Mouse (Mus musculus): ENCODE measurements around the gene Iqschfp. TPM values are rescaled to one million over a fixed set of nuclear protein-coding genes. Genes with fewer than 3 reads are reported as not detected.

Iqschfp gene
- polyA plus RNA-seq, 1 experiment from 2014 or later, result not detected

DNA sequence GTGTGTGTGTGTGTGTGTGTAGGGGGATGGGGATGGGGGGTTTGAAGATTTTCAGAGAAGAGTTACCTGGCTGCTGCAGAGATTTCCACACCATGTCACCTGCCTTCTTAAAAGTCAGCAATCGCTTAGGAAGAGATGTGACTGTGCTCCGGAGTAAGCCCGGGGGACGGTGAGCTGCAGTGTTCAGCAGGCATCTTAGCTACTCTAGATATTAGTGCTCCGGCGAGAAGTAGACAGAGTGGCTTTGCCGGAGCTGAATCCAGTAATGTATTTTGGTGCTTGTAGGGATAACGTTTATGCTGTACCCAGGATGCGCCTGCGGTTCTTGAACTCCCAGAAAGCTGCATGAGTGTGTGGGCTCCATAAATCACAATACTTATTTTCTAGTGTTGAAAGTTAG is 736 bp downstream of the Iqschfp start:
- Histone ChIP-seq H3K27me3 (replicated peaks; ENCODE audit: control insufficient read depth, insufficient read depth, low read length) (no peaks in the 10 kb centered on the region), H3K4me1 (ENCODE audit: control insufficient read depth, insufficient read depth, low read length) (no peaks in the 10 kb centered on the region), H3K4me3 (ENCODE audit: low read length) (no peak overlapping the region), H3K4me2 (ENCODE audit: low read depth, low read length) (no peak overlapping the region), H3K36me3 (ENCODE audit: control insufficient read depth, insufficient read depth, low read length) (no peaks in the 10 kb centered on the region), H3K27ac (ENCODE audit: low read length) (no peak overlapping the region), H3K9me3 (ENCODE audit: control insufficient read depth, low read length) (no peaks in the 10 kb centered on the region), H3K9ac (ENCODE audit: low read depth, low read length) (no peak overlapping the region)
- no peak for ATAC-seq
- 81% methylated on average over 10 of the region's 10 CpGs for whole genome bisulfite sequencing

- H3K36me3 ChIP-seq (ENCODE audit: control insufficient read depth, insufficient read depth, low read length), result no peaks in the 10 kb centered on the region
- no peak overlapping the region for H3K9ac ChIP-seq (ENCODE audit: low read depth, low read length)
- no peaks in the 10 kb centered on the region for H3K27me3 ChIP-seq (replicated peaks; ENCODE audit: control insufficient read depth, insufficient read depth, low read length)
- no peak overlapping the region for H3K4me2 ChIP-seq (ENCODE audit: low read depth, low read length)
- no peaks in the 10 kb centered on the region for H3K9me3 ChIP-seq (ENCODE audit: control insufficient read depth, low read length)
- ATAC-seq, result no peak
- H3K4me3 ChIP-seq (ENCODE audit: low read length), result no peak overlapping the region
- WGBS, result 78% methylated on average over 4 of the region's 4 CpGs
- no peak overlapping the region for H3K27ac ChIP-seq (ENCODE audit: low read length)
- no peaks in the 10 kb centered on the region for H3K4me1 ChIP-seq (ENCODE audit: control insufficient read depth, insufficient read depth, low read length)
Measured at GRCm38 (mm10) chr3:67902517-67902916, 10.5 kb downstream of the Iqschfp start.

- Histone ChIP-seq H3K36me3 (ENCODE audit: control insufficient read depth, insufficient read depth, low read length) (no peaks in the 10 kb centered on the region), H3K27ac (ENCODE audit: low read length) (no peak overlapping the region), H3K4me1 (ENCODE audit: control insufficient read depth, insufficient read depth, low read length) (no peaks in the 10 kb centered on the region), H3K4me3 (ENCODE audit: low read length) (no peak overlapping the region), H3K4me2 (ENCODE audit: low read depth, low read length) (no peak overlapping the region), H3K27me3 (replicated peaks; ENCODE audit: control insufficient read depth, insufficient read depth, low read length) (no peaks in the 10 kb centered on the region), H3K9ac (ENCODE audit: low read depth, low read length) (no peak overlapping the region), H3K9me3 (ENCODE audit: control insufficient read depth, low read length) (no peaks in the 10 kb centered on the region)
- ATAC-seq, result no peak
- WGBS, result 88% methylated on average over 2 of the region's 2 CpGs
Measured at GRCm38 (mm10) chr3:67908586-67908985, 16.6 kb downstream of the Iqschfp start.

GRCm38 (mm10) chr3:67918098-67918497 is 26.1 kb downstream of the Iqschfp start:
- ATAC-seq, result no peak
- H3K4me2 ChIP-seq (ENCODE audit: low read depth, low read length), result no peak overlapping the region
- no peak overlapping the region for H3K9ac ChIP-seq (ENCODE audit: low read depth, low read length)
- H3K4me3 ChIP-seq (ENCODE audit: low read length), result no peak overlapping the region
- H3K36me3 ChIP-seq (ENCODE audit: control insufficient read depth, insufficient read depth, low read length), result no peaks in the 10 kb centered on the region
- no peak overlapping the region for H3K27ac ChIP-seq (ENCODE audit: low read length)
- H3K27me3 ChIP-seq (replicated peaks; ENCODE audit: control insufficient read depth, insufficient read depth, low read length), result no peaks in the 10 kb centered on the region
- H3K4me1 ChIP-seq (ENCODE audit: control insufficient read depth, insufficient read depth, low read length), result no peaks in the 10 kb centered on the region
- 86% methylated on average over 3 of the region's 3 CpGs for WGBS
- no peaks in the 10 kb centered on the region for H3K9me3 ChIP-seq (ENCODE audit: control insufficient read depth, low read length)

- H3K27ac ChIP-seq (ENCODE audit: low read length), result no peak overlapping the region
- ATAC-seq, result no peak
- no peaks in the 10 kb centered on the region for H3K27me3 ChIP-seq (replicated peaks; ENCODE audit: control insufficient read depth, insufficient read depth, low read length)
- no peak overlapping the region for H3K4me3 ChIP-seq (ENCODE audit: low read length)
- no peaks in the 10 kb centered on the region for H3K4me1 ChIP-seq (ENCODE audit: control insufficient read depth, insufficient read depth, low read length)
- H3K9ac ChIP-seq (ENCODE audit: low read depth, low read length), result no peak overlapping the region
- no peaks in the 10 kb centered on the region for H3K9me3 ChIP-seq (ENCODE audit: control insufficient read depth, low read length)
- H3K36me3 ChIP-seq (ENCODE audit: control insufficient read depth, insufficient read depth, low read length), result no peaks in the 10 kb centered on the region
- WGBS, result 66% methylated on average over 8 of the region's 8 CpGs
- H3K4me2 ChIP-seq (ENCODE audit: low read depth, low read length), result no peak overlapping the region
Measured at GRCm38 (mm10) chr3:67918634-67919259, 26.7 kb downstream of the Iqschfp start.

DNA sequence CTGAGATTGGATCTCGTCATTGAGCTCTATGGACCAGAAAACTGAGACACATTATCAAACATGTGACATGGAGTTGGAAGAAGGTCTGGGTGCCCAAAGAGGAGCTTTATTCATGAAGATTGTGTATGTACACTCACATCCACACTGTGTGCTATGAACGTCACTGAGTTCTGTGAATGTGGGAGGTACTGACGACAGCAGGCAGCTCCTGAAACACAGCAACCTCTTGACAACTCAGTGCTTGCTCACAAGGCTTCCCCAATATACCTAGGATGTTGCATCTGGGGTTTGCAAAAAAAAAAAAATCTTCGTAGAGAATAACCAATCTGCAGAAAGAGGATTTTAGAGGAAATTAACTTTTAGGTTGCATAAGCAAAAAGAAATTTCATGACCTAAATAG is 31.1 kb downstream of the Iqschfp start:
- Histone ChIP-seq H3K4me3 (ENCODE audit: low read length) (no peak overlapping the region), H3K9ac (ENCODE audit: low read depth, low read length) (no peak overlapping the region), H3K36me3 (ENCODE audit: control insufficient read depth, insufficient read depth, low read length) (no peaks in the 10 kb centered on the region), H3K27me3 (replicated peaks; ENCODE audit: control insufficient read depth, insufficient read depth, low read length) (no peaks in the 10 kb centered on the region), H3K4me1 (ENCODE audit: control insufficient read depth, insufficient read depth, low read length) (no peaks in the 10 kb centered on the region), H3K9me3 (ENCODE audit: control insufficient read depth, low read length) (no peaks in the 10 kb centered on the region), H3K4me2 (ENCODE audit: low read depth, low read length) (no peak overlapping the region), H3K27ac (ENCODE audit: low read length) (no peak overlapping the region)
- no peak for ATAC-seq
- WGBS, result 79% methylated on average over 4 of the region's 4 CpGs

- Histone ChIP-seq H3K9ac (ENCODE audit: low read depth, low read length) (no peak overlapping the region), H3K27ac (ENCODE audit: low read length) (no peak overlapping the region), H3K36me3 (ENCODE audit: control insufficient read depth, insufficient read depth, low read length) (no peaks in the 10 kb centered on the region), H3K4me2 (ENCODE audit: low read depth, low read length) (no peak overlapping the region), H3K9me3 (ENCODE audit: control insufficient read depth, low read length) (no peaks in the 10 kb centered on the region), H3K27me3 (replicated peaks; ENCODE audit: control insufficient read depth, insufficient read depth, low read length) (no peaks in the 10 kb centered on the region), H3K4me3 (ENCODE audit: low read length) (no peak overlapping the region), H3K4me1 (ENCODE audit: control insufficient read depth, insufficient read depth, low read length) (no peaks in the 10 kb centered on the region)
- 68% methylated on average over 2 of the region's 2 CpGs for WGBS
- no peak for ATAC-seq
Measured at GRCm38 (mm10) chr3:67925453-67925852, 33.4 kb downstream of the Iqschfp start.

GRCm38 (mm10) chr3:67930424-67931133 is 38.5 kb downstream of the Iqschfp start:
- H3K4me1 ChIP-seq (ENCODE audit: control insufficient read depth, insufficient read depth, low read length), result no peaks in the 10 kb centered on the region
- no peaks in the 10 kb centered on the region for H3K9me3 ChIP-seq (ENCODE audit: control insufficient read depth, low read length)
- H3K27me3 ChIP-seq (replicated peaks; ENCODE audit: control insufficient read depth, insufficient read depth, low read length), result no peaks in the 10 kb centered on the region
- H3K27ac ChIP-seq (ENCODE audit: low read length), result no peak overlapping the region
- H3K36me3 ChIP-seq (ENCODE audit: control insufficient read depth, insufficient read depth, low read length), result no peaks in the 10 kb centered on the region
- 78% methylated on average over 10 of the region's 10 CpGs for WGBS
- no peak for ATAC-seq
- H3K9ac ChIP-seq (ENCODE audit: low read depth, low read length), result no peak overlapping the region
- no peak overlapping the region for H3K4me3 ChIP-seq (ENCODE audit: low read length)
- no peak overlapping the region for H3K4me2 ChIP-seq (ENCODE audit: low read depth, low read length)

- Histone ChIP-seq H3K4me2 (ENCODE audit: low read depth, low read length) (no peak overlapping the region), H3K4me3 (ENCODE audit: low read length) (no peak overlapping the region), H3K4me1 (ENCODE audit: control insufficient read depth, insufficient read depth, low read length) (no peaks in the 10 kb centered on the region), H3K36me3 (ENCODE audit: control insufficient read depth, insufficient read depth, low read length) (no peaks in the 10 kb centered on the region), H3K27me3 (replicated peaks; ENCODE audit: control insufficient read depth, insufficient read depth, low read length) (no peaks in the 10 kb centered on the region), H3K9me3 (ENCODE audit: control insufficient read depth, low read length) (no peaks in the 10 kb centered on the region), H3K27ac (ENCODE audit: low read length) (no peak overlapping the region), H3K9ac (ENCODE audit: low read depth, low read length) (no peak overlapping the region)
- no peak for ATAC-seq
- 92% methylated on average over 8 of the region's 8 CpGs for WGBS
Measured at GRCm38 (mm10) chr3:67931181-67931580, 39.1 kb downstream of the Iqschfp start.

Measured in intestine, embryonic 16.5 days (tissue).